Mouse (Mus musculus) midbrain, embryonic 13.5 days (tissue): Measurements from ENCODE around the gene Cldn8. TPM values are rescaled to one million over a fixed set of nuclear protein-coding genes. Genes with fewer than 3 reads are reported as not detected.

ENCODE experiments used
- ATAC-seq: fragments of 200-750 bp; cut with Nextera tagmentation; 2 replicates; pipeline ENCODE4 v1.8.0; 2017; ENCODE audit warnings: mild to moderate bottlenecking, moderate TSS enrichment, moderate library complexity
- H3K27ac ChIP-seq: fragments of 300-500 bp; sonication (generic); 2 replicates; pipeline ENCODE4 v1.5.1; 2015; ENCODE audit warnings: inconsistent platforms, mild to moderate bottlenecking, moderate library complexity
- H3K27me3 ChIP-seq: fragments of 300-500 bp; sonication (generic); 2 replicates; pipeline ENCODE4 v1.6.1; 2015; ENCODE audit warnings: mild to moderate bottlenecking, inconsistent platforms
- H3K36me3 ChIP-seq: fragments of 300-500 bp; sonication (generic); 2 replicates; pipeline ENCODE4 v1.6.1; 2015; ENCODE audit warnings: mild to moderate bottlenecking, inconsistent platforms
- H3K4me1 ChIP-seq: fragments of 300-500 bp; sonication (generic); replicated peaks from 2 replicates; pipeline ENCODE4 v1.6.1; 2015; ENCODE audit warnings: inconsistent platforms
- H3K4me2 ChIP-seq: fragments of 300-500 bp; sonication (generic); replicated peaks from 2 replicates; pipeline ENCODE4 v1.6.1; 2015; ENCODE audit warnings: moderate library complexity, mild to moderate bottlenecking, inconsistent platforms
- H3K4me3 ChIP-seq: fragments of 300-500 bp; sonication (generic); replicated peaks from 2 replicates; pipeline ENCODE4 v1.5.1; 2015; ENCODE audit warnings: mild to moderate bottlenecking, inconsistent platforms
- H3K9ac ChIP-seq: fragments of 300-500 bp; sonication (generic); replicated peaks from 2 replicates; pipeline ENCODE4 v1.6.1; 2015; ENCODE audit warnings: mild to moderate bottlenecking, inconsistent platforms
- H3K9me3 ChIP-seq: fragments of 300-500 bp; sonication (generic); 2 replicates; pipeline ENCODE4 v1.6.1; 2016; ENCODE audit warnings: mild to moderate bottlenecking, inconsistent platforms
- WGBS: fragments of 180-500 bp; shearing (Covaris S2); methylation state at CpG from one replicate; pipeline ENCODE4 v1.1.7; 2015; 5-methylcytosine and 5-hydroxymethylcytosine counted together
- polyA plus RNA-seq: library from polyadenylated mRNA; unstranded; fragments of >200 nt; fragmentation: Nextera tagmentation; extraction: Ambion mirVana; gene quantifications from 2 replicates; pipeline ENCODE4 v1.2.1, GENCODE M21; 2015

Cldn8 gene
- polyA plus RNA-seq = not detected in 2 replicates

GRCm38 (mm10) chr16:88563045-88563913 is at the start of gene Cldn8:
Gene Cldn8 (minus strand): TSS chr16:88563183.
- Histone ChIP-seq H3K4me2 (no peak within 1 kb of the TSS), H3K36me3 (no peaks in the 10 kb centered on the region), H3K4me1 (no peaks in the 10 kb centered on the region), H3K27ac (0 out of 2 replicates have a peak within 1 kb of the TSS, but pooled peaks have one; percentile 16), H3K27me3 (no peaks in the 10 kb centered on the region), H3K9me3 (no peaks in the 10 kb centered on the region), H3K4me3 (no peak within 1 kb of the TSS), H3K9ac (no peak within 1 kb of the TSS)
- WGBS = 83% methylated on average over 6 of the region's 6 CpGs
- ATAC-seq = no peak

- H3K27me3 ChIP-seq = no peaks in the 10 kb centered on the region; the same call in 1 of the 2 replicates
- no peak overlapping the region for H3K4me3 ChIP-seq
- H3K9me3 ChIP-seq = no peaks in the 10 kb centered on the region
- H3K9ac ChIP-seq = no peak overlapping the region
- H3K4me1 ChIP-seq = peaks cover 6% of the 10 kb centered on the region
- no peak overlapping the region for H3K4me2 ChIP-seq
- no peak for ATAC-seq
- WGBS = 42% methylated on average over 4 of the region's 4 CpGs
- no peaks in the 10 kb centered on the region for H3K36me3 ChIP-seq
- H3K27ac ChIP-seq = no peak overlapping the region
Observed at GRCm38 (mm10) chr16:88612712-88613111, 49.7 kb upstream of the Cldn8 start.

- WGBS = 95% methylated on average over 8 of the region's 8 CpGs
- Histone ChIP-seq H3K4me1 (peaks cover 6% of the 10 kb centered on the region), H3K9ac (no peak within 1 kb of the TSS), H3K27ac (no peak within 1 kb of the TSS), H3K4me2 (no peak within 1 kb of the TSS), H3K36me3 (no peaks in the 10 kb centered on the region), H3K9me3 (no peaks in the 10 kb centered on the region), H3K27me3 (no peaks in the 10 kb centered on the region; the same call in 1 of the 2 replicates), H3K4me3 (no peak within 1 kb of the TSS)
- no peak for ATAC-seq
Observed at GRCm38 (mm10) chr16:88611922-88612321, 48.9 kb upstream of the Cldn8 start, which contains the start of gene Krtap24-1. Gene Krtap24-1 (minus strand): TSS chr16:88612279.

- Histone ChIP-seq H3K9me3 (no peaks in the 10 kb centered on the region), H3K27ac (no peak overlapping the region), H3K4me1 (0 out of 2 replicates have a peak, but pooled peaks cover 2% of the 10 kb centered on the region), H3K4me2 (no peak overlapping the region), H3K27me3 (no peaks in the 10 kb centered on the region; the same call in 1 of the 2 replicates), H3K4me3 (no peak overlapping the region), H3K9ac (no peak overlapping the region), H3K36me3 (no peaks in the 10 kb centered on the region)
- ATAC-seq = no peak
- WGBS = 80% methylated on average over 6 of the region's 6 CpGs
Observed at GRCm38 (mm10) chr16:88604570-88604969, 41.6 kb upstream of the Cldn8 start.

- Histone ChIP-seq H3K4me2 (no peak overlapping the region), H3K9me3 (no peaks in the 10 kb centered on the region), H3K4me3 (no peak overlapping the region), H3K36me3 (no peaks in the 10 kb centered on the region), H3K27me3 (no peaks in the 10 kb centered on the region), H3K27ac (no peak overlapping the region), H3K4me1 (0 out of 2 replicates have a peak, but pooled peaks cover 2% of the 10 kb centered on the region), H3K9ac (no peak overlapping the region)
- 44% methylated on average over 1 of the region's 1 CpGs for WGBS
- no peak for ATAC-seq
Observed at GRCm38 (mm10) chr16:88602464-88602863, 39.5 kb upstream of the Cldn8 start.

- no peaks in the 10 kb centered on the region for H3K9me3 ChIP-seq
- 89% methylated on average over 8 of the region's 8 CpGs for WGBS
- H3K9ac ChIP-seq = no peak overlapping the region
- H3K36me3 ChIP-seq = no peaks in the 10 kb centered on the region
- H3K27me3 ChIP-seq = no peaks in the 10 kb centered on the region
- no peak overlapping the region for H3K27ac ChIP-seq
- ATAC-seq = no peak
- H3K4me1 ChIP-seq = 0 out of 2 replicates have a peak, but pooled peaks cover 2% of the 10 kb centered on the region
- H3K4me2 ChIP-seq = no peak overlapping the region
- no peak overlapping the region for H3K4me3 ChIP-seq
Observed at GRCm38 (mm10) chr16:88600303-88600702, 37.3 kb upstream of the Cldn8 start.

- 0 out of 2 replicates have a peak, but pooled peaks cover 2% of the 10 kb centered on the region for H3K4me1 ChIP-seq
- H3K27me3 ChIP-seq = no peaks in the 10 kb centered on the region
- no peak overlapping the region for H3K9ac ChIP-seq
- 76% methylated on average over 16 of the region's 16 CpGs for WGBS
- no peaks in the 10 kb centered on the region for H3K36me3 ChIP-seq
- H3K4me2 ChIP-seq = no peak overlapping the region
- H3K27ac ChIP-seq = no peak overlapping the region
- no peaks in the 10 kb centered on the region for H3K9me3 ChIP-seq
- no peak overlapping the region for H3K4me3 ChIP-seq
- ATAC-seq = no peak
Observed at GRCm38 (mm10) chr16:88599504-88600237, 36.7 kb upstream of the Cldn8 start.

- no peak for ATAC-seq
- Histone ChIP-seq H3K36me3 (no peaks in the 10 kb centered on the region), H3K9me3 (no peaks in the 10 kb centered on the region), H3K27ac (no peak overlapping the region), H3K4me3 (no peak overlapping the region), H3K27me3 (no peaks in the 10 kb centered on the region), H3K9ac (no peak overlapping the region), H3K4me2 (no peak overlapping the region), H3K4me1 (no peaks in the 10 kb centered on the region)
Observed at GRCm38 (mm10) chr16:88592758-88593157, 29.8 kb upstream of the Cldn8 start.

GRCm38 (mm10) chr16:88583338-88583737 is 20.4 kb upstream of the Cldn8 start:
- 93% methylated on average over 9 of the region's 9 CpGs for WGBS
- Histone ChIP-seq H3K27ac (no peak overlapping the region), H3K36me3 (no peaks in the 10 kb centered on the region), H3K9me3 (no peaks in the 10 kb centered on the region), H3K4me2 (no peak overlapping the region), H3K27me3 (no peaks in the 10 kb centered on the region), H3K4me3 (no peak overlapping the region), H3K9ac (no peak overlapping the region), H3K4me1 (no peaks in the 10 kb centered on the region)
- ATAC-seq = no peak

GRCm38 (mm10) chr16:88575885-88576679 is 13.1 kb upstream of the Cldn8 start:
- ATAC-seq = no peak
- H3K9me3 ChIP-seq = no peaks in the 10 kb centered on the region
- no peak overlapping the region for H3K9ac ChIP-seq
- 84% methylated on average over 4 of the region's 4 CpGs for WGBS
- no peaks in the 10 kb centered on the region for H3K4me1 ChIP-seq
- no peak overlapping the region for H3K4me2 ChIP-seq
- no peak overlapping the region for H3K4me3 ChIP-seq
- H3K27ac ChIP-seq = no peak overlapping the region
- no peaks in the 10 kb centered on the region for H3K36me3 ChIP-seq
- H3K27me3 ChIP-seq = no peaks in the 10 kb centered on the region

GRCm38 (mm10) chr16:88572904-88573404 is 10.0 kb upstream of the Cldn8 start:
- no peaks in the 10 kb centered on the region for H3K36me3 ChIP-seq
- H3K9ac ChIP-seq = no peak overlapping the region
- no peak overlapping the region for H3K27ac ChIP-seq
- H3K27me3 ChIP-seq = no peaks in the 10 kb centered on the region
- no peaks in the 10 kb centered on the region for H3K4me1 ChIP-seq
- no peak overlapping the region for H3K4me2 ChIP-seq
- H3K4me3 ChIP-seq = no peak overlapping the region
- ATAC-seq = no peak
- H3K9me3 ChIP-seq = no peaks in the 10 kb centered on the region
- 83% methylated on average over 5 of the region's 5 CpGs for WGBS
